Mouse (Mus musculus) thymus, adult 2 months (tissue): ENCODE measurements around the gene Chst1. TPM values are rescaled to one million over a fixed set of nuclear protein-coding genes. Genes with fewer than 3 reads are reported as not detected.

Source experiments
- DNase-seq: peaks from one replicate; pipeline ENCODE4 v3.0.0; 2021
- H3K27ac ChIP-seq: fragments of 200-500 bp; 2 replicates; pipeline ENCODE4 v1.5.1; 2012; ENCODE audit warnings: low read length, control low read depth; ENCODE audit not compliant: control insufficient read depth, insufficient read depth
- H3K27me3 ChIP-seq: fragments of 200-500 bp; 2 replicates; pipeline ENCODE4 v1.6.1; 2012; ENCODE audit warnings: mild to moderate bottlenecking, low read length, moderate library complexity, mixed read lengths; ENCODE audit not compliant: control insufficient read depth, insufficient read depth
- H3K36me3 ChIP-seq: fragments of 200-500 bp; 2 replicates; pipeline ENCODE4 v1.6.1; 2012; ENCODE audit warnings: mild to moderate bottlenecking, low read length, moderate library complexity; ENCODE audit not compliant: control insufficient read depth, insufficient read depth
- H3K4me1 ChIP-seq: fragments of 200-500 bp; replicated peaks from 2 replicates; pipeline ENCODE4 v1.6.1; 2012; ENCODE audit warnings: low read length; ENCODE audit not compliant: control insufficient read depth, insufficient read depth
- H3K4me3 ChIP-seq: fragments of 200-500 bp; 2 replicates; pipeline ENCODE4 v1.5.1; 2012; ENCODE audit warnings: mild to moderate bottlenecking, low read length, control low read depth, moderate library complexity; ENCODE audit not compliant: control insufficient read depth, insufficient read depth
- CTCF ChIP-seq: fragments of 200-500 bp; IDR thresholded peaks from 2 replicates; pipeline ENCODE4 v1.5.1; 2012; ENCODE audit warnings: mild to moderate bottlenecking, control low read depth, low read length, moderate library complexity, borderline replicate concordance; ENCODE audit not compliant: control insufficient read depth, poor library complexity, insufficient read depth; ENCODE audit errors: extremely low read depth
- POLR2A ChIP-seq: fragments of 200-500 bp; IDR thresholded peaks from 2 replicates; pipeline ENCODE4 v1.6.1; 2012; ENCODE audit warnings: mild to moderate bottlenecking, low read length, control low read depth, moderate library complexity; ENCODE audit not compliant: control insufficient read depth, poor library complexity, insufficient read depth; ENCODE audit errors: extremely low read depth
- WGBS: fragments of 180-500 bp; shearing (Covaris S2); methylation state at CpG from one replicate; pipeline ENCODE4 v1.1.7; 2018; 5-methylcytosine and 5-hydroxymethylcytosine counted together
- polyA plus RNA-seq: library from polyadenylated mRNA; depleted of rRNA; stranded (reverse); fragments of >200 nt; gene quantifications from 2 replicates; pipeline ENCODE4 v1.2.3, GENCODE M21; 2012; rRNA removed

The Chst1 gene
- polyA plus RNA-seq, 1 experiment, result 8.1 TPM

DNA sequence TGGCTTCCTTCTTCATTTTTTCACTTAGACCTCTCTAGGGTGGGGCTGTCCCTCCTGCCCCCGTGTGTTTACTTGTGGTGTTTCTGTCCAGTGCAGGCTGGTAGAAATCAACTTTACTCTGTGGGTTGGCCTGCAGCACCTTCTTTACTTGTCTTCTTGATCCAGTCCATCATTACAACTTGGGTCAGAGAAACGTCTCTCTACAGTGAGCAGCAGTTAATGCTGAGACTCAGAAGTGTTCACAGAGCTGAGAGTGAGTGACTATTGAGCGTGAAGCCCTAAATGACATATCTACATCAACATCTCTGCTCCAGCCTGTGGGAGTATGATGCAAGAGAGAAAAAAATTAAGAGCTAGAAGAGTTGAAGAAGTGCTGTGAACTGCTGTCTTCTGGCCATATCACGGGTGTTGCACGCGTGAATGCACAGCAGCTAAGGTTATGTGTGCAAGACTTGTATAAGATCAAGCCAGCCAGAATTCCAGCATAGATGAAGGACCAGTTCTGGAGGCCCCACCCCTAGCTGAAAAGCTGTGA is 63.1 kb downstream of the Chst1 start:
- no peaks in the 10 kb centered on the region for H3K27me3 ChIP-seq
- DNase-seq, result no peak
- H3K36me3 ChIP-seq, result no peaks in the 10 kb centered on the region
- no peak overlapping the region for H3K4me3 ChIP-seq
- WGBS, result 79% methylated on average over 6 of the region's 6 CpGs
- TF ChIP-seq CTCF (no peak), POLR2A (no peak)
- no peak overlapping the region for H3K27ac ChIP-seq
- no peaks in the 10 kb centered on the region for H3K4me1 ChIP-seq

Other genes with a start within 250 kb of the Chst1 start
- 76.1 and 78.0 TPM in 2 replicates for gene Pex16, start 225.0 kb upstream of the Chst1 start, polyA plus RNA-seq
- gene Large2, start 224.8 kb upstream of the Chst1 start, polyA plus RNA-seq, result 10.4 and 13.9 TPM in 2 replicates
- 6.4 and 9.0 TPM in 2 replicates for gene 1700029I15Rik, start 217.2 kb upstream of the Chst1 start, polyA plus RNA-seq
- gene Mapk8ip1, start 198.4 kb upstream of the Chst1 start, polyA plus RNA-seq, result 10.6 and 11.4 TPM in 2 replicates
- 16.2 and 19.6 TPM in 2 replicates for gene Cry2, start 165.7 kb upstream of the Chst1 start, polyA plus RNA-seq
- gene Slc35c1, start 139.2 kb upstream of the Chst1 start, polyA plus RNA-seq, result 144 and 156 TPM in 2 replicates